Mouse (Mus musculus): ENCODE data around the gene Gpam. TPM values are rescaled to one million over a fixed set of nuclear protein-coding genes. Genes with fewer than 3 reads are reported as not detected.

Gene Gpam
- polyA plus RNA-seq, 1 experiment: 20.0 TPM

- Histone ChIP-seq H3K4me3 (ENCODE audit: control insufficient read depth, insufficient read depth, low read length) (no peak overlapping the region), H3K27ac (ENCODE audit: control insufficient read depth, insufficient read depth, low read length) (no peak overlapping the region), H3K27me3 (ENCODE audit: control insufficient read depth, insufficient read depth, low read length) (no peaks in the 10 kb centered on the region), H3K36me3 (ENCODE audit: control insufficient read depth, insufficient read depth, low read length) (no peaks in the 10 kb centered on the region), H3K4me1 (replicated peaks; ENCODE audit: control insufficient read depth, insufficient read depth, low read length) (no peaks in the 10 kb centered on the region)
- 87% methylated on average over 4 of the region's 4 CpGs for WGBS
- TF ChIP-seq CTCF (IDR thresholded peaks at IDR 0.05; ENCODE audit: borderline replicate concordance, control insufficient read depth, extremely low read depth, insufficient read depth, low read length, poor library complexity): no peak
- TF ChIP-seq POLR2A (IDR thresholded peaks at IDR 0.05; ENCODE audit: control insufficient read depth, extremely low read depth, insufficient read depth, low read length, poor library complexity): no peak
- no peak for DNase-seq
Observed at GRCm38 (mm10) chr19:55115532-55115931, 11.5 kb downstream of the Gpam start.

- Histone ChIP-seq H3K27me3 (ENCODE audit: control insufficient read depth, insufficient read depth, low read length) (no peaks in the 10 kb centered on the region), H3K4me3 (ENCODE audit: control insufficient read depth, insufficient read depth, low read length) (no peak overlapping the region), H3K27ac (ENCODE audit: control insufficient read depth, insufficient read depth, low read length) (no peak overlapping the region), H3K4me1 (replicated peaks; ENCODE audit: control insufficient read depth, insufficient read depth, low read length) (no peaks in the 10 kb centered on the region), H3K36me3 (ENCODE audit: control insufficient read depth, insufficient read depth, low read length) (no peaks in the 10 kb centered on the region)
- no peak for TF ChIP-seq POLR2A (IDR thresholded peaks at IDR 0.05; ENCODE audit: control insufficient read depth, extremely low read depth, insufficient read depth, low read length, poor library complexity)
- TF ChIP-seq CTCF (IDR thresholded peaks at IDR 0.05; ENCODE audit: borderline replicate concordance, control insufficient read depth, extremely low read depth, insufficient read depth, low read length, poor library complexity): no peak
- 94% methylated on average over 5 of the region's 5 CpGs for WGBS
- DNase-seq: no peak
Observed at GRCm38 (mm10) chr19:55114825-55115395, 12.1 kb downstream of the Gpam start.

- H3K27ac ChIP-seq (ENCODE audit: control insufficient read depth, insufficient read depth, low read length): no peak overlapping the region
- H3K4me1 ChIP-seq (replicated peaks; ENCODE audit: control insufficient read depth, insufficient read depth, low read length): no peaks in the 10 kb centered on the region
- 60% methylated on average over 3 of the region's 3 CpGs for WGBS
- no peak for DNase-seq
- H3K4me3 ChIP-seq (ENCODE audit: control insufficient read depth, insufficient read depth, low read length): no peak overlapping the region
- TF ChIP-seq CTCF (IDR thresholded peaks at IDR 0.05; ENCODE audit: borderline replicate concordance, control insufficient read depth, extremely low read depth, insufficient read depth, low read length, poor library complexity) (no peak), POLR2A (IDR thresholded peaks at IDR 0.05; ENCODE audit: control insufficient read depth, extremely low read depth, insufficient read depth, low read length, poor library complexity) (no peak)
- H3K27me3 ChIP-seq (ENCODE audit: control insufficient read depth, insufficient read depth, low read length): no peaks in the 10 kb centered on the region
- H3K36me3 ChIP-seq (ENCODE audit: control insufficient read depth, insufficient read depth, low read length): no peaks in the 10 kb centered on the region
Observed at GRCm38 (mm10) chr19:55107896-55108295, 19.1 kb downstream of the Gpam start.

GRCm38 (mm10) chr19:55105969-55106368 lies 21.1 kb downstream of the Gpam start:
- Histone ChIP-seq H3K4me1 (replicated peaks; ENCODE audit: control insufficient read depth, insufficient read depth, low read length) (no peaks in the 10 kb centered on the region), H3K36me3 (ENCODE audit: control insufficient read depth, insufficient read depth, low read length) (no peaks in the 10 kb centered on the region), H3K27me3 (ENCODE audit: control insufficient read depth, insufficient read depth, low read length) (no peaks in the 10 kb centered on the region), H3K4me3 (ENCODE audit: control insufficient read depth, insufficient read depth, low read length) (no peak overlapping the region), H3K27ac (ENCODE audit: control insufficient read depth, insufficient read depth, low read length) (no peak overlapping the region)
- TF ChIP-seq CTCF (IDR thresholded peaks at IDR 0.05; ENCODE audit: borderline replicate concordance, control insufficient read depth, extremely low read depth, insufficient read depth, low read length, poor library complexity) (no peak), POLR2A (IDR thresholded peaks at IDR 0.05; ENCODE audit: control insufficient read depth, extremely low read depth, insufficient read depth, low read length, poor library complexity) (no peak)
- DNase-seq: no peak
- 84% methylated on average over 3 of the region's 3 CpGs for WGBS

GRCm38 (mm10) chr19:55103081-55103830 lies 23.8 kb downstream of the Gpam start:
- no peaks in the 10 kb centered on the region for H3K36me3 ChIP-seq (ENCODE audit: control insufficient read depth, insufficient read depth, low read length)
- WGBS: 79% methylated on average over 11 of the region's 11 CpGs
- DNase-seq: no peak
- H3K4me3 ChIP-seq (ENCODE audit: control insufficient read depth, insufficient read depth, low read length): no peak overlapping the region
- H3K27me3 ChIP-seq (ENCODE audit: control insufficient read depth, insufficient read depth, low read length): no peaks in the 10 kb centered on the region
- peaks cover 11% of the 10 kb centered on the region for H3K4me1 ChIP-seq (replicated peaks; ENCODE audit: control insufficient read depth, insufficient read depth, low read length)
- H3K27ac ChIP-seq (ENCODE audit: control insufficient read depth, insufficient read depth, low read length): peak overlapping the region; percentile 15; the same call in 1 of the 2 replicates
- TF ChIP-seq CTCF (IDR thresholded peaks at IDR 0.05; ENCODE audit: borderline replicate concordance, control insufficient read depth, extremely low read depth, insufficient read depth, low read length, poor library complexity) (no peak), POLR2A (IDR thresholded peaks at IDR 0.05; ENCODE audit: control insufficient read depth, extremely low read depth, insufficient read depth, low read length, poor library complexity) (no peak)

GRCm38 (mm10) chr19:55101659-55102058 lies 25.4 kb downstream of the Gpam start:
- WGBS: 5% methylated on average over 4 of the region's 4 CpGs
- Histone ChIP-seq H3K36me3 (ENCODE audit: control insufficient read depth, insufficient read depth, low read length) (no peaks in the 10 kb centered on the region), H3K27me3 (ENCODE audit: control insufficient read depth, insufficient read depth, low read length) (no peaks in the 10 kb centered on the region), H3K27ac (ENCODE audit: control insufficient read depth, insufficient read depth, low read length) (no peak overlapping the region), H3K4me1 (replicated peaks; ENCODE audit: control insufficient read depth, insufficient read depth, low read length) (peaks cover 11% of the 10 kb centered on the region), H3K4me3 (ENCODE audit: control insufficient read depth, insufficient read depth, low read length) (no peak overlapping the region)
- TF ChIP-seq POLR2A (IDR thresholded peaks at IDR 0.05; ENCODE audit: control insufficient read depth, extremely low read depth, insufficient read depth, low read length, poor library complexity) (no peak), CTCF (IDR thresholded peaks at IDR 0.05; ENCODE audit: borderline replicate concordance, control insufficient read depth, extremely low read depth, insufficient read depth, low read length, poor library complexity) (no peak)
- peak; percentile 14 for DNase-seq

Data from thymus, adult 2 months (tissue).